Mouse (Mus musculus): ENCODE results near the gene Slc26a5. TPM values are rescaled to one million over a fixed set of nuclear protein-coding genes. Genes with fewer than 3 reads are reported as not detected.
A peak's percentile ranks its signal among the peaks of the same experiment; 100 is the strongest.

Slc26a5 gene
- polyA plus RNA-seq, 1 experiment from 2014 or later: 0.20 TPM

DNA sequence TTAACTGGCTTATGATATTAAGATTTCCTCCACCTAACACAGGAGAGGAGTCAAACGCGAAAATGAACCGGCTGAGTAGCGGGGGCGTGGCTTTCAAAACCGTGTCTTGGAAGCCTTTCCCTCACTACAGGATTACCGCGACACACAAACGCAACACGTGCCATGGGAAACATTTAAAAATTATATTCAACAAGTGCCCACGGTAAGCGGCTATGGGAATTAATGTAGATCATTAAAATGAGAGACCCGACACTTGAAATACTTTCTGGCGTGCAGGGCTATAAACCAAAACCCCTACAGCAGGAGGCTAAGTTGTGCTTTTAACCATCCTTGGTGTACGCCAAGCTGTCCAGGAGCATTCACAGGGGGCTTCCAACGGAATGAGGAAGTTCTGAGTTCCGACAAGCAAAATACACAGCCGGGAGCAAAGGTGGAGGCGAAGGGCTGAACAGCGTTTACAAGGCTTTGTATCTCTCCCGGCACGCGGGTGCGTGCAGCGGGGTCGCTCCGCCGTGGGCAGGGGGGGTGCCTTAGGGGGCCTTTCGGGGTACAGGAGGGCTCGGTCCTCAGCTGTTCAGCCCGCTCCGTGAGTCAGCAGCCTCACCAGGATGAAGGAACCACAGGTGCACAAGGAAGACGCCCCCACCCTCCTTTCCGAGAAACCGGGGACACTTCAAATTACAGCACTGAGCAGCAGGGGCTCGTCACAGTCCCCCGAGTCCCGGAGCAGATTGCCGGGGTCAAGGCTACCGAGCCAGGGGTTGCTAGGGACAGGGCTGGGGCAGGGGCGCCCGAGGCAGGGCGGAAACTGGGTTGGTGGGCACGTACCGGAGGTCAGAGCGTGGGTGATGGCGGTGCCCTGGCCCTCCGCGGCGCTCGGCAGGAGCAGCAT is 81.0 kb downstream of the Slc26a5 start:
- Histone ChIP-seq H3K4me1 (replicated peaks) (peaks cover 25% of the 10 kb centered on the region), H3K36me3 (peaks cover 43% of the 10 kb centered on the region), H3K27me3 (no peaks in the 10 kb centered on the region), H3K9ac (replicated peaks) (peak overlapping the region; percentile 77), H3K9me3 (no peaks in the 10 kb centered on the region), H3K27ac (peak overlapping the region; percentile 68), H3K4me2 (peak overlapping the region; percentile 74), H3K4me3 (replicated peaks) (peak overlapping the region; percentile 81)
- peak; percentile 54 for ATAC-seq (ENCODE audit: insufficient number of reproducible peaks, insufficient read depth, low FRiP score, low TSS enrichment, low read depth)
- 1% methylated on average over 51 of the region's 51 CpGs for WGBS

- no peak overlapping the region for H3K4me3 ChIP-seq (replicated peaks)
- H3K27me3 ChIP-seq: no peaks in the 10 kb centered on the region
- H3K4me1 ChIP-seq (replicated peaks): no peaks in the 10 kb centered on the region
- H3K9me3 ChIP-seq: no peaks in the 10 kb centered on the region
- H3K36me3 ChIP-seq: peaks cover 67% of the 10 kb centered on the region
- 92% methylated on average over 6 of the region's 6 CpGs for WGBS
- no peak for ATAC-seq (ENCODE audit: insufficient number of reproducible peaks, insufficient read depth, low FRiP score, low TSS enrichment, low read depth)
- no peak overlapping the region for H3K9ac ChIP-seq (replicated peaks)
- no peak overlapping the region for H3K27ac ChIP-seq
- H3K4me2 ChIP-seq: no peak overlapping the region
Observed at GRCm38 (mm10) chr5:21776491-21776890, 88.9 kb downstream of the Slc26a5 start.

DNA sequence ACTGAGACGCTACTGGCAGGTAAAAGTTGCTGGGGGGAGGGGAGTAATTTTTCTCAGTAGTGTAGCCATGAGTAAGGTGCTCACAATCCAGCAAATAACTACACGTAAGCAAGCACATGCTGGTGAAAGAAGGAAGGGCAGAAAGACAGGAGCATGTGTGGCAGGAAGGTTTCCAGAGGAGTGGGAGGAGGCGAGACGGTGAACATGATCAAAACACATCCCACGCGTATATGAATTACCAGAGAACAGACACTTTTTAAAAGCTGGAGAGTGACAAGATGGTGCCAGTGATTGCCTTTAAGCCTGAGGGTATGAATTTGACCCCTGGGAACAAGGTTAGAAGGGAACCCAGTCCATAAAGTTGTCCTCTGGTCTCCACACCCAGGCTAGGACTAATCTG is 95.6 kb downstream of the Slc26a5 start:
- Histone ChIP-seq H3K27me3 (no peaks in the 10 kb centered on the region), H3K9ac (replicated peaks) (no peak overlapping the region), H3K4me2 (no peak overlapping the region), H3K4me3 (replicated peaks) (no peak overlapping the region), H3K4me1 (replicated peaks) (no peaks in the 10 kb centered on the region), H3K27ac (no peak overlapping the region), H3K36me3 (peaks cover 72% of the 10 kb centered on the region), H3K9me3 (no peaks in the 10 kb centered on the region)
- 94% methylated on average over 6 of the region's 6 CpGs for WGBS
- no peak for ATAC-seq (ENCODE audit: insufficient number of reproducible peaks, insufficient read depth, low FRiP score, low TSS enrichment, low read depth)

DNA sequence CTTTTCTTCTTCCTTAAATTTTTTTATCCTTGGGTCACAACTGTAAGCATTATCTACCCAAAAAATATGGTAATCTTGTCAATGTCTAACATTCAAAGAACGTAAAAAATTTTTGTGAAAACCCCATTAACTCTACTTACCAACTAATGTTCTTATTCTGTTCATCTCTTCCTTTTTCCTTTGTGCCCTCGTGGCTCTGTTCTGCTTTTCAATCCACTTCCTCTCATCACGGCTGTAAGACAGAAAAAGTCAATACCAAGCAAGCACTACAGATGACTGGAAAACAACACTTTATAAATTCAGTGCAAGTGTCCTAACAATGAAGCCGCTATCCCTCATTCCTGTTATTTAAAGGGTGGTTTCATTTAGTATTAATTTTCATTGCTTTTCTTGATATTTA is 96.9 kb downstream of the Slc26a5 start:
- H3K27me3 ChIP-seq: no peaks in the 10 kb centered on the region
- H3K4me3 ChIP-seq (replicated peaks): no peak overlapping the region
- H3K27ac ChIP-seq: no peak overlapping the region
- no peaks in the 10 kb centered on the region for H3K4me1 ChIP-seq (replicated peaks)
- H3K9me3 ChIP-seq: no peaks in the 10 kb centered on the region
- H3K4me2 ChIP-seq: no peak overlapping the region
- peaks cover 72% of the 10 kb centered on the region for H3K36me3 ChIP-seq
- no peak overlapping the region for H3K9ac ChIP-seq (replicated peaks)
- 91% methylated on average over 4 of the region's 4 CpGs for WGBS
- ATAC-seq (ENCODE audit: insufficient number of reproducible peaks, insufficient read depth, low FRiP score, low TSS enrichment, low read depth): no peak

Other genes starting within 250 kb of the Slc26a5 start
- gene Fbxl13, start 220.0 kb downstream of the Slc26a5 start, polyA plus RNA-seq (2016; fragmentation: Nextera tagmentation; extraction: Ambion mirVana): 0.13 and 0.26 TPM in 2 replicates
- gene Armc10, start 219.8 kb downstream of the Slc26a5 start, polyA plus RNA-seq (2016; fragmentation: Nextera tagmentation; extraction: Ambion mirVana): 60.9 and 62.0 TPM in 2 replicates
- 2.8 and 3.2 TPM in 2 replicates for gene Napepld, start 164.2 kb downstream of the Slc26a5 start, polyA plus RNA-seq (2016; fragmentation: Nextera tagmentation; extraction: Ambion mirVana)
- gene Pmpcb, start 128.5 kb downstream of the Slc26a5 start, polyA plus RNA-seq (2016; fragmentation: Nextera tagmentation; extraction: Ambion mirVana): 84.8 and 91.8 TPM in 2 replicates
- gene Dnajc2, start 80.4 kb downstream of the Slc26a5 start, polyA plus RNA-seq (2016; fragmentation: Nextera tagmentation; extraction: Ambion mirVana): 79.7 and 81.9 TPM in 2 replicates
- 194 and 207 TPM in 2 replicates for gene Psmc2, start 80.3 kb downstream of the Slc26a5 start, polyA plus RNA-seq (2016; fragmentation: Nextera tagmentation; extraction: Ambion mirVana)

Measured in limb, embryonic 12.5 days (tissue).